Mouse (Mus musculus): ENCODE results near the gene Cav2.

DNA sequence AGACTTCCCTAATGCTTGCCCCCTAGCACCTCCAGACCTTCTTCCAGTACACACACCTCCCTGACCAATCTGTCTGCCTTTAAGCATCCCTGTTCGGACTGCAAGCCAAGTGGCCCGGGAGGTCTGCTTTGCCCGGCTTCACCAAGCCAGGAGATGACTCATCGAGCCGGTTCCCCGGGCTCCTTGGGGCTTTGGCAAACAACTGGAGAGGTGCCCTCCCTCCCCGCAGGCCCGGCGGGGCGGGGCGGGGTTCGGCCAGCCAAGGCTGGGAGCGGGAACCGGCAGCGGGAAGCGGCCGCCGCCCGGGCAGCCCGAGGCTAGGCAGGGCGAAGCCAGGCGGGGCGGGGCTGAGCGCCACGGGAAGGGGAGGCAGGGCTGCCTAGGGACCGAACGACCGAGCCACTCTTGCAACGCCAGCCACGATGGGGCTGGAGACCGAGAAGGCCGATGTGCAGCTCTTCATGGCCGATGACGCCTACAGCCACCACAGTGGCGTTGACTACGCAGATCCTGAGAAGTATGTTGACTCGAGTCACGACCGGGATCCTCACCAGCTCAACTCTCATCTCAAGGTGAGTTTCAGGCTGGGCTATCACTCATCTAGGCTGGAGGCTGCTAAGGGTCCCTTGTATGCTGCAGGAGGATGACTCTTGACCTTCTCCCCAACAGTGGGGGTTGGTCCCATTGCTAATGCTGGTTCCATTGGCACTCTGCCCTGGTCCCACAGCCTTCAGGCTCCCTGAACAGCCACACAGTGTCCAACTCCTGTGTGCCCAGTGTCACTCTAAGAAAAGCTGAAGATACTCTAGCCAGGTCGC is at the start of gene Cav2:
- no peak for TF ChIP-seq CTCF (IDR thresholded peaks at IDR 0.05; ENCODE audit: borderline replicate concordance, extremely low read depth, insufficient read depth, insufficient read length)
- TF ChIP-seq POLR2A (IDR thresholded peaks at IDR 0.05; ENCODE audit: borderline replicate concordance, extremely low read depth, insufficient read depth, insufficient read length, poor library complexity, severe bottlenecking): no peak

Measured in brain, embryonic 14.5 days (tissue).